Mouse (Mus musculus): Measurements from ENCODE around the gene Mthfd1. TPM values are rescaled to one million over a fixed set of nuclear protein-coding genes. Genes with fewer than 3 reads are reported as not detected.

Mthfd1 gene
- total and polyA plus RNA-seq, 3 experiments, result 110 to 133 (median 112) TPM

GRCm38 (mm10) chr12:76253591-76253990, 1.5 kb upstream of the Mthfd1 start:
- Histone ChIP-seq H3K4me1 (ENCODE audit: control insufficient read depth in 1 of 2, insufficient read depth in 2 of 2) (peaks cover 9 to 24% of the 10 kb centered on the region in 2 experiments), H3K4me2 (ENCODE audit: insufficient read depth, low read depth, poor library complexity, severe bottlenecking) (no peak overlapping the region), H3K27ac (ENCODE audit: insufficient read depth, low read depth) (no peak overlapping the region), H3K27me3 (replicated peaks) (no peaks in the 10 kb centered on the region), H3K9ac (ENCODE audit: insufficient read depth, low read depth) (no peak overlapping the region), H3K79me2 (replicated peaks; ENCODE audit: control insufficient read depth, extremely low read depth, insufficient read depth, poor library complexity, severe bottlenecking) (peaks cover 30% of the 10 kb centered on the region), H3K9me3 (replicated peaks; ENCODE audit: low read length) (no peaks in the 10 kb centered on the region), H3K4me3 (replicated peaks in 1 of 3; ENCODE audit: low read depth in 2 of 3, low read length in 2 of 3, poor library complexity in 1 of 3) (no peak overlapping the region), H3K36me3 (replicated peaks in 1 of 2; ENCODE audit: control insufficient read depth in 1 of 2, insufficient read depth in 1 of 2, low read length in 1 of 2) (peaks cover 0 to 3% of the 10 kb centered on the region in 2 experiments)
- in situ Hi-C loops (cut with MboI; ENCODE audit: low pct_ligation_motif_present, low pct_unique_long_range_greater_than_20kb, low sequenced_read_pairs), result no loop called here
- no peak for DNase-seq (ENCODE audit: extremely low read depth)
- no peak for TF ChIP-seq TCF12 (IDR thresholded peaks at IDR 0.05; ENCODE audit: low read depth, low read length)
- no peak for TF ChIP-seq EP300 (IDR thresholded peaks at IDR 0.05; ENCODE audit: low read length)
- no peak for TF ChIP-seq MYC (IDR thresholded peaks at IDR 0.05; ENCODE audit: low read depth, low read length)
- no peak for TF ChIP-seq SIN3A (IDR thresholded peaks at IDR 0.05; ENCODE audit: low read length)
- TF ChIP-seq RCOR1 (conservative IDR thresholded peaks at IDR 0.05; ENCODE audit: low read depth, low read length), result no peak
- TF ChIP-seq ZKSCAN1 (IDR thresholded peaks at IDR 0.05; ENCODE audit: borderline replicate concordance, low read depth, low read length), result no peak
- TF ChIP-seq UBTF (IDR thresholded peaks at IDR 0.05; ENCODE audit: low read depth, low read length), result no peak
- no peak for TF ChIP-seq CHD1 (IDR thresholded peaks at IDR 0.05; ENCODE audit: low read depth, low read length)
- TF ChIP-seq PAX5 (IDR thresholded peaks at IDR 0.05; ENCODE audit: low read length), result no peak
- no peak for TF ChIP-seq E2F4 (IDR thresholded peaks at IDR 0.05; ENCODE audit: insufficient replicate concordance, low read depth, low read length)
- no peak for TF ChIP-seq JUN (IDR thresholded peaks at IDR 0.05; ENCODE audit: insufficient read depth, low read depth, low read length)
- no peak for TF ChIP-seq NRF1 (IDR thresholded peaks at IDR 0.05; ENCODE audit: low read depth, low read length)
- no peak for TF ChIP-seq MAZ (IDR thresholded peaks at IDR 0.05; ENCODE audit: low read depth, low read length)
- dilution Hi-C loops (cut with MboI; ENCODE audit: extremely low pct_ligation_motif_present, extremely low pct_unique_long_range_greater_than_20kb, low sequenced_read_pairs), result no loop called here

- Histone ChIP-seq H3K4me2 (ENCODE audit: insufficient read depth, low read depth, poor library complexity, severe bottlenecking) (no peak overlapping the region), H3K4me1 (ENCODE audit: control insufficient read depth in 1 of 2, insufficient read depth in 2 of 2) (peaks cover 10 to 28% of the 10 kb centered on the region in 2 experiments), H3K9me3 (replicated peaks; ENCODE audit: low read length) (no peaks in the 10 kb centered on the region), H3K27ac (ENCODE audit: insufficient read depth, low read depth) (no peak overlapping the region), H3K27me3 (replicated peaks) (no peaks in the 10 kb centered on the region), H3K79me2 (replicated peaks; ENCODE audit: control insufficient read depth, extremely low read depth, insufficient read depth, poor library complexity, severe bottlenecking) (peaks cover 34% of the 10 kb centered on the region), H3K9ac (ENCODE audit: insufficient read depth, low read depth) (no peak overlapping the region), H3K4me3 (replicated peaks in 1 of 3; ENCODE audit: low read depth in 2 of 3, low read length in 2 of 3, poor library complexity in 1 of 3) (no peak overlapping the region), H3K36me3 (replicated peaks in 1 of 2; ENCODE audit: control insufficient read depth in 1 of 2, insufficient read depth in 1 of 2, low read length in 1 of 2) (peaks cover 0 to 5% of the 10 kb centered on the region in 2 experiments)
- TF ChIP-seq USF2 (conservative IDR thresholded peaks at IDR 0.05; ENCODE audit: low read depth, low read length) (no peak), RCOR1 (conservative IDR thresholded peaks at IDR 0.05; ENCODE audit: low read depth, low read length) (no peak), NRF1 (IDR thresholded peaks at IDR 0.05; ENCODE audit: low read depth, low read length) (no peak), MAZ (IDR thresholded peaks at IDR 0.05; ENCODE audit: low read depth, low read length) (no peak), E2F4 (IDR thresholded peaks at IDR 0.05; ENCODE audit: insufficient replicate concordance, low read depth, low read length) (no peak)
- DNase-seq (ENCODE audit: extremely low read depth), result no peak
- in situ Hi-C loops (cut with MboI; ENCODE audit: low pct_ligation_motif_present, low pct_unique_long_range_greater_than_20kb, low sequenced_read_pairs) (no loop called here), dilution Hi-C loops (cut with MboI; ENCODE audit: extremely low pct_ligation_motif_present, extremely low pct_unique_long_range_greater_than_20kb, low sequenced_read_pairs) (no loop called here)
Observed at GRCm38 (mm10) chr12:76253991-76254390, 1.1 kb upstream of the Mthfd1 start.

Measured in CH12.LX (cell line).